Mouse (Mus musculus): ENCODE data around the gene Etfbkmt.
"Not testable (repeated sequence)": the region's sequence is repeated elsewhere in the genome, so short reads cannot be mapped to it uniquely, and the experiment has no call there.

- not testable (repeated sequence) for TF ChIP-seq CTCF (IDR thresholded peaks at IDR 0.05; ENCODE audit: insufficient read depth, low read length); POLR2A (IDR thresholded peaks at IDR 0.05; ENCODE audit: borderline replicate concordance, extremely low read depth, low read depth, low read length)
Observed at GRCm38 (mm10) chr6:149169965-149170364, 30.3 kb downstream of the Etfbkmt start.

Measured in lung, adult 2 months (tissue).